Mouse (Mus musculus): ENCODE measurements at regions not wholly inside any gene's neighbourhood (a gene's known extent, or its start where the extent isn't known, plus 50 kb on each side); places are given as distances from the start of the nearest gene placed in this dataset.

DNA sequence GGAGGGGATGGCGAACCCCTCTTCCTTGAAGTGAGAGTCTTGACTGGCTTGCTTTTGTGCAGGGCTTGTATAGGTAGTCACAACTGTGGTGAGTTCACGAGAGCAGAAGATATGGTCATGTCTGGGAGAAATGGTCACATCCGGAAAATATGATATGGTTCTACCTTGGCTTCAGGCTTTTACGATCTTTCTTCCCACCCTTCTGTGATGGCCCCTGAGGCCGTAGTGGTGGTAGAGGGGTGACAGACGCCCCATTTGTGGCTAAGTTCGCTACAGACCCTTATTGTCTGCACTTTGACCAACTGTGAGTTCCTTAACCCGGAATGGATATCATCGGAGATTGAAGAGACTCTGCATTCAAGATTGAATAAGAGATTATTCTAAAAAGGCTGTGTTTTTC, 122.9 kb upstream of the Cpsf6 start:
- TF ChIP-seq NRF1 (IDR thresholded peaks at IDR 0.05; ENCODE audit: low read depth, low read length), result no peak
- TF ChIP-seq MAFK (IDR thresholded peaks at IDR 0.05; ENCODE audit: insufficient replicate concordance, low read length), result no peak
- TF ChIP-seq CTCF (conservative IDR thresholded peaks at IDR 0.05 in 1 of 2, IDR thresholded peaks at IDR 0.05 in 1 of 2; ENCODE audit: low read depth in 2 of 2, low read length in 2 of 2), result no peak
- TF ChIP-seq USF1 (IDR thresholded peaks at IDR 0.05; ENCODE audit: low read depth, low read length), result no peak
- no peak for TF ChIP-seq JUND (conservative IDR thresholded peaks at IDR 0.05; ENCODE audit: low read depth, low read length)

Measured in CH12.LX (cell line).